Mouse (Mus musculus): ENCODE data around the gene Tsen54.

DNA sequence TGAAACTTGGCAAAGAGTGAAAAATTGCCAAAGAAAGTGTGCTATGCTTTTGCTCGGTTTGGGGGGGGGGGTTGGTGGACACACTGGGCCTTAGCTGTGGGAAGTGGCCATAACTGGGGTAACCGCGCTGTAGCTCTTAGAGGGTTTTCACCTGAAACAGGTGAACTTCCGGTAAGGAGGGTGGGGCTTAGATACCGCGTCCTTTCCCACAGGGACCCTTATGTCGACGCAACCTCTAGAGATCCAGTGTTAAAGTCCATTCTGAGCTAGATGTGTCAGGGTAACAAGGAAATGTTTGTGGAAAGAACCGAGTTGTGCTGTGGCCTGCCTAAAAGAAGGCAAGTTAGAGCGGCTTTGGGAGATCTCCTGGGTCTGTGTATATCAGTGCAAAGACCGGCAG lies 10.3 kb downstream of the Tsen54 start:
- TF ChIP-seq CHD2 (IDR thresholded peaks at IDR 0.05; ENCODE audit: low read depth, low read length) (no peak), MAFK (IDR thresholded peaks at IDR 0.05; ENCODE audit: insufficient read depth, low read depth, low read length) (no peak), ZC3H11A (IDR thresholded peaks at IDR 0.05; ENCODE audit: borderline replicate concordance, low read depth, low read length) (no peak)

Data from ES-E14 (cell line).